31 mouse cellular contexts compared by ENCODE assay signal in the genomic region with DNA sequence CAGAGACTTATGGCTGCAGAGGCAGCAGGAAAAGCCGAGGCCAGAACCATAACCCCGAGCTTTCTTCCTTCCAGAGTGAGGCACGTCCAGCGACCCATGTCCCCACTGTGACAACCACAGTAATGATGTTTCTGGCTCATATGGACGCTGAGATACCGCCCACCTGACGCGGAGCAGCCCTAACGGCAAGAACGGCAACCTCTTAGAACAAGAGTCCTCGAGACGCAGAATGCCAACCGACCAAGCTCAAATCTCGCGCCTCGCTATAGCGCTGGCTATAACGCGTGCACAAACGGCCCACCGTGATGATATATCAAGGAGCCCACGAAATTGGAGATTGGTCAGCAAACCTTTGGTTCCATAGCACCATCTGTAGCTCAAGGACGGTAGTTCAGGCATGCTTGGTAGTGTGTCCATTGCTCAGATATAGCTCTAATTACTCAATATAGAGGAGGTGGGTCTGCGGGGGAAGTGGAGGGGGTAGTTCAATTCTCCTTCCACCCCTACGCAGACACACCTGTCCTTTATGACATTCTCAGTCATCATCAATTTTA. TPM values are rescaled to one million over a fixed set of nuclear protein-coding genes. Genes with fewer than 3 reads are reported as not detected.
DNase-seq lines count a peak whose midpoint lies in the region; ATAC-seq and TF ChIP-seq lines count a peak whose summit lies in the region.
"Had no signal": no experiment of that assay in that cellular context is flagged by ENCODE, and none has a peak within 500 bp of the region (broad histone marks: within the 10 kb centered on the region; RNA-seq: fewer than 3 reads in every experiment).

No protein-coding gene starts in this region.

- CTCF ChIA-PET in Patski (lab: Charles Lee), result no interaction called here

- whole genome bisulfite sequencing in stomach, postnatal 0 days, result 81% methylated on average over 25 of the region's 25 CpGs
- WGBS in hindbrain, embryonic 11.5 days, result 80% methylated on average over 25 of the region's 25 CpGs

- TF ChIP-seq CTCF in layer of hippocampus, adult 2 months (conservative IDR thresholded peaks at IDR 0.05), result peak; percentile 54
- TF ChIP-seq CTCF in Patski (IDR thresholded peaks at IDR 0.05), result peak; percentile 15
- TF ChIP-seq CTCF in stomach, postnatal 0 days (IDR thresholded peaks at IDR 0.05; ENCODE audit: low read depth), result peak; percentile 14; the same call in 1 of the 2 replicates

- no peaks in the 10 kb centered on the region for H3K36me3 ChIP-seq in stomach, postnatal 0 days (ENCODE audit: control insufficient read depth, insufficient read depth, low read length)
- no peaks in the 10 kb centered on the region for H3K36me3 ChIP-seq in hindbrain, embryonic 11.5 days (ENCODE audit: control insufficient read depth, insufficient read depth, low read length)
- H3K36me3 ChIP-seq: embryonic facial prominence, embryonic 13.5 days; forebrain, embryonic 10.5 days; G1E; heart, embryonic 13.5 days; limb, embryonic 13.5 days; lung, embryonic 15.5 days; midbrain, embryonic 10.5 days; neural tube, embryonic 12.5 days had no signal

- H3K4me2 ChIP-seq in stomach, postnatal 0 days (replicated peaks; ENCODE audit: low read depth), result no peak overlapping the region
- no peak overlapping the region for H3K4me2 ChIP-seq in hindbrain, embryonic 11.5 days (replicated peaks; ENCODE audit: low read depth, low read length)
- H3K4me2 ChIP-seq: embryonic facial prominence, embryonic 13.5 days; heart, embryonic 13.5 days; limb, embryonic 13.5 days; liver, embryonic 11.5 days; lung, embryonic 15.5 days; neural tube, embryonic 12.5 days had no signal

- no peak for DNase-seq in layer of hippocampus, adult 2 months (ENCODE audit: low spot score in 2 of 2)
- DNase-seq in layer of hippocampus, adult 9-11 months, result no peak
- DNase-seq in Patski (ENCODE audit: low read depth, low spot score), result no peak
- DNase-seq in stomach, postnatal 0 days (ENCODE audit: low spot score), result no peak
- DNase-seq in retina, embryonic 14.5 days (ENCODE audit: low spot score), result no peak
- no peak for DNase-seq in hindbrain, embryonic 11.5 days (ENCODE audit: low spot score)
- DNase-seq: adrenal gland, postnatal 25 days; cerebellum, adult 2 months; cerebellum, postnatal 25 days; gastrocnemius, adult 2 months; gastrocnemius, postnatal 36 days; heart, adult 2 months; heart, postnatal 10 days; kidney, adult 9 months; kidney, postnatal 10 days; thymus, adult 18-20 months; thymus, postnatal 25 days had no signal

- H3K9me3 ChIP-seq in stomach, postnatal 0 days (ENCODE audit: control insufficient read depth, low read length), result no peaks in the 10 kb centered on the region
- no peaks in the 10 kb centered on the region for H3K9me3 ChIP-seq in hindbrain, embryonic 11.5 days (ENCODE audit: control insufficient read depth, low read length)
- H3K9me3 ChIP-seq: embryonic facial prominence, embryonic 13.5 days; forebrain, embryonic 10.5 days; G1E; heart, embryonic 13.5 days; limb, embryonic 13.5 days; lung, embryonic 15.5 days; midbrain, embryonic 10.5 days; neural tube, embryonic 12.5 days had no signal

- H3K4me3 ChIP-seq in layer of hippocampus, adult 2 months, result no peak overlapping the region
- H3K4me3 ChIP-seq in stomach, postnatal 0 days (ENCODE audit: low read depth, low read length), result no peak overlapping the region
- no peak overlapping the region for H3K4me3 ChIP-seq in hindbrain, embryonic 11.5 days (ENCODE audit: low read depth, low read length)
- H3K4me3 ChIP-seq: embryonic facial prominence, embryonic 13.5 days; forebrain, embryonic 10.5 days; gastrocnemius, adult 2 months; heart, adult 2 months; heart, embryonic 13.5 days; limb, embryonic 13.5 days; lung, embryonic 15.5 days; midbrain, embryonic 10.5 days; myocyte; neural tube, embryonic 12.5 days had no signal

- ATAC-seq in Patski, result no peak
- ATAC-seq in stomach, postnatal 0 days (ENCODE audit: low FRiP score, low TSS enrichment), result no peak
- ATAC-seq in inflammation-experienced regulatory T-cells, adult 6 months, result no peak
- ATAC-seq in hindbrain, embryonic 11.5 days (ENCODE audit: low FRiP score), result no peak
- ATAC-seq: forebrain, embryonic 16.5 days; hindbrain, embryonic 16.5 days; intestine, embryonic 16.5 days had no signal

- no peak for TF ChIP-seq EP300 in stomach, postnatal 0 days (optimal IDR thresholded peaks at IDR 0.05)

- no peak overlapping the region for H3K9ac ChIP-seq in stomach, postnatal 0 days (ENCODE audit: low read length)
- no peak overlapping the region for H3K9ac ChIP-seq in hindbrain, embryonic 11.5 days (ENCODE audit: low read depth, low read length)
- H3K9ac ChIP-seq: embryonic facial prominence, embryonic 13.5 days; heart, embryonic 13.5 days; limb, embryonic 13.5 days; lung, embryonic 15.5 days; neural tube, embryonic 12.5 days had no signal

- in situ Hi-C loops in Patski (cut with MboI; ENCODE audit: low pct_unique_long_range_greater_than_20kb), result no loop called here

- H3K27me3 ChIP-seq in Patski, result peaks cover 21% of the 10 kb centered on the region
- H3K27me3 ChIP-seq in stomach, postnatal 0 days (ENCODE audit: control insufficient read depth, insufficient read depth, low read length), result no peaks in the 10 kb centered on the region
- H3K27me3 ChIP-seq in hindbrain, embryonic 11.5 days (ENCODE audit: control insufficient read depth, insufficient read depth, low read length), result no peaks in the 10 kb centered on the region
- H3K27me3 ChIP-seq: embryonic facial prominence, embryonic 13.5 days; heart, embryonic 13.5 days; limb, embryonic 13.5 days; lung, embryonic 15.5 days; neural tube, embryonic 12.5 days had no signal

- POLR2A ChIA-PET in Patski (lab: Charles Lee), result no interaction called here

- H3K4me1 ChIP-seq in stomach, postnatal 0 days (replicated peaks; ENCODE audit: control insufficient read depth, insufficient read depth), result no peaks in the 10 kb centered on the region
- H3K4me1 ChIP-seq in hindbrain, embryonic 11.5 days (replicated peaks; ENCODE audit: control insufficient read depth, insufficient read depth, low read length), result no peaks in the 10 kb centered on the region
- H3K4me1 ChIP-seq: embryonic facial prominence, embryonic 13.5 days; heart, embryonic 13.5 days; limb, embryonic 13.5 days; lung, embryonic 15.5 days; neural tube, embryonic 12.5 days had no signal

- H3K27ac ChIP-seq in layer of hippocampus, adult 2 months, result no peak overlapping the region
- H3K27ac ChIP-seq in stomach, postnatal 0 days (replicated peaks), result no peak overlapping the region
- H3K27ac ChIP-seq in hindbrain, embryonic 11.5 days (ENCODE audit: low read depth, low read length), result no peak overlapping the region
- H3K27ac ChIP-seq: embryonic facial prominence, embryonic 13.5 days; forebrain, embryonic 10.5 days; gastrocnemius, adult 2 months; heart, adult 2 months; heart, embryonic 13.5 days; limb, embryonic 13.5 days; lung, embryonic 15.5 days; midbrain, embryonic 10.5 days; neural tube, embryonic 12.5 days had no signal

RNA-seq across cellular contexts. Expression of a gene that starts 13.1 kb away (rescaled TPM):
- total RNA-seq in layer of hippocampus, adult 2 months (2021), result 10 to 100 TPM; 14.4 to 18.0 TPM
- 8.9 TPM for polyA plus RNA-seq in Patski (2021)
- 3.3 and 3.7 TPM in 2 replicates for polyA plus RNA-seq in stomach, postnatal 0 days (2015; fragmentation: Nextera tagmentation; extraction: Ambion mirVana)
- polyA plus RNA-seq in inflammation-experienced regulatory T-cells, adult 6 months (2017; shearing (Covaris generic)), result 1 to 10 TPM; 3.7 to 6.5 (median 5.0) TPM
- polyA plus RNA-seq in hindbrain, embryonic 11.5 days (2014; fragmentation: Nextera tagmentation; extraction: Ambion mirVana), result 12.8 and 13.6 TPM in 2 replicates

RNA-seq across cellular contexts. Expression of a gene that starts 55.4 kb away (rescaled TPM):
- 10 to 100 TPM; 33.2 to 35.3 TPM for total RNA-seq in layer of hippocampus, adult 2 months (2021)
- 46.7 TPM for polyA plus RNA-seq in Patski (2021)
- polyA plus RNA-seq in stomach, postnatal 0 days (2015; fragmentation: Nextera tagmentation; extraction: Ambion mirVana), result 23.3 and 28.6 TPM in 2 replicates
- 10 to 100 TPM; 59.9 to 82.1 (median 65.5) TPM for polyA plus RNA-seq in inflammation-experienced regulatory T-cells, adult 6 months (2017; shearing (Covaris generic))
- 68.1 and 69.5 TPM in 2 replicates for polyA plus RNA-seq in hindbrain, embryonic 11.5 days (2014; fragmentation: Nextera tagmentation; extraction: Ambion mirVana)
